Mouse (Mus musculus): ENCODE results near the gene Fer. TPM values are rescaled to one million over a fixed set of nuclear protein-coding genes. Genes with fewer than 3 reads are reported as not detected.

The Fer gene
- polyA plus RNA-seq, 1 experiment from 2014 or later = 28.6 TPM

DNA sequence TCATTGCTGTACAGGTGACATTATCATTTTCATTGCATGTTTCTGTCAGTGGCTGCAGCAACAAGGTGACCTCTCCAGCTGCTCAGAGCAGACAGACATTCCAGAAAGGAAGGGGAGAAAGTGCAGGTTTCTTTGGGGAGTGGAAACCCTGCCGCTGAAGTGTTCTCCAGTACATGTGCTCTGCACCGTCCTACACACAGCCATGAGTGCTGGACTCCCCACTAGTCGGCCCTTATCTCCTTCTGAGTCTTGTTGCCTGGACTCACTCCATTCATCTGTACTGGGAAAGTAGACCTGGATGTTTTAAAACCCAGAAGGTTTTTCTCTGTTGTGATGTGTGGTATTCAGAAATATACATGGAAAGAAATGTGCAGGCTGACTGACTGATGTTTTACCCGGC lies 109.3 kb downstream of the Fer start:
- 53% methylated on average over 4 of the region's 4 CpGs for WGBS

DNA sequence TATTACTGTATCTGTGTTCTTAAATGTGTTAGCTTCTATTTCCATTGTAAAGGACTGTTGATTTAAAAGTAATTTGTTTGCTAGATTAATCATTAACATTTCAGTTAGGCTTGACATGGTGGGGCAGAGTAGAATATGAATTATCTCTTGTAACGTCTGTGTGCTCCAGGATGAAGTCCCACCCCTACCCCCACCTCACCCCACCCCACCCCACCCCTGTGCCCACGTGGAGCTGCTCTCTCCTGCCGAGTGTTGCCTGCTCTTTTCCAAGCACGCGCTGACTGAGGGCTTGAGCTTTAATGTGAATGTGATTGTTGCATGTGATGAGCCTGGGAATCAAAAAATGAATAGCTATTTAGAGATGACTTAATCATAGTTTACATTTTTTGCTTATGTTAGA lies 110.9 kb downstream of the Fer start:
- Histone ChIP-seq H3K27me3 (replicated peaks; ENCODE audit: control insufficient read depth, insufficient read depth, low read length) (no peaks in the 10 kb centered on the region), H3K4me3 (ENCODE audit: low read depth, low read length) (no peak overlapping the region), H3K4me1 (replicated peaks; ENCODE audit: control insufficient read depth, insufficient read depth, low read length) (peaks cover 4% of the 10 kb centered on the region; the same call in 1 of the 2 replicates), H3K27ac (ENCODE audit: low read depth) (no peak overlapping the region), H3K4me2 (ENCODE audit: low read length) (no peak overlapping the region), H3K9ac (ENCODE audit: low read length) (no peak overlapping the region), H3K9me3 (ENCODE audit: control insufficient read depth, low read length) (no peaks in the 10 kb centered on the region), H3K36me3 (ENCODE audit: control insufficient read depth, insufficient read depth, low read length) (no peaks in the 10 kb centered on the region)
- no peak for DNase-seq (ENCODE audit: low spot score)
- WGBS = 50% methylated on average over 5 of the region's 5 CpGs
- no peak for ATAC-seq (replicated peaks; ENCODE audit: low FRiP score, low TSS enrichment, low read depth)

More for the DNA sequence above, 109.3 kb downstream of the Fer start:
- H3K27me3 ChIP-seq (replicated peaks; ENCODE audit: control insufficient read depth, insufficient read depth, low read length) = no peaks in the 10 kb centered on the region
- H3K9ac ChIP-seq (ENCODE audit: low read length) = no peak overlapping the region
- H3K4me3 ChIP-seq (ENCODE audit: low read depth, low read length) = no peak overlapping the region
- no peak overlapping the region for H3K4me2 ChIP-seq (ENCODE audit: low read length)
- no peak overlapping the region for H3K27ac ChIP-seq (ENCODE audit: low read depth)
- H3K36me3 ChIP-seq (ENCODE audit: control insufficient read depth, insufficient read depth, low read length) = no peaks in the 10 kb centered on the region
- H3K9me3 ChIP-seq (ENCODE audit: control insufficient read depth, low read length) = no peaks in the 10 kb centered on the region
- ATAC-seq (replicated peaks; ENCODE audit: low FRiP score, low TSS enrichment, low read depth) = no peak
- peaks cover 4% of the 10 kb centered on the region; the same call in 1 of the 2 replicates for H3K4me1 ChIP-seq (replicated peaks; ENCODE audit: control insufficient read depth, insufficient read depth, low read length)
- DNase-seq (ENCODE audit: low spot score) = no peak

DNA sequence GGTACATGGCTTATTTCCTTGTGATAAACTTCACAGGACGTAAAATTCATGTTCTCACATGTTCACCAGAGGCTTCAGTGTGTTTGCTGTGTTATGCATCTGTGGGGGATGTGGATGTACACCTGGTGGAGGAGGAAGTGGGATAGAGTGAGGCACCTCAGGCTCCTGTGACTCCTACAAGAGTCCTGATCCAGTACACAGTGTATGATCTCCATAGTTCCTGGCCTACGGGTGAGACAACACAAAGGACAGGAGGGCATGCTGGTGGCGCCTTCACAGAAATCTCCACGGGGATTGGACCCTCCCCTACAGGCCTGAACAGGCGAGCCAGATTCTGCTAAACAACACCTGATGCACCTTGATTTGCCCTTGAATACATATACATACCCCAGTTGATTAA lies 111.4 kb downstream of the Fer start:
- ATAC-seq (replicated peaks; ENCODE audit: low FRiP score, low TSS enrichment, low read depth) = no peak

DNA sequence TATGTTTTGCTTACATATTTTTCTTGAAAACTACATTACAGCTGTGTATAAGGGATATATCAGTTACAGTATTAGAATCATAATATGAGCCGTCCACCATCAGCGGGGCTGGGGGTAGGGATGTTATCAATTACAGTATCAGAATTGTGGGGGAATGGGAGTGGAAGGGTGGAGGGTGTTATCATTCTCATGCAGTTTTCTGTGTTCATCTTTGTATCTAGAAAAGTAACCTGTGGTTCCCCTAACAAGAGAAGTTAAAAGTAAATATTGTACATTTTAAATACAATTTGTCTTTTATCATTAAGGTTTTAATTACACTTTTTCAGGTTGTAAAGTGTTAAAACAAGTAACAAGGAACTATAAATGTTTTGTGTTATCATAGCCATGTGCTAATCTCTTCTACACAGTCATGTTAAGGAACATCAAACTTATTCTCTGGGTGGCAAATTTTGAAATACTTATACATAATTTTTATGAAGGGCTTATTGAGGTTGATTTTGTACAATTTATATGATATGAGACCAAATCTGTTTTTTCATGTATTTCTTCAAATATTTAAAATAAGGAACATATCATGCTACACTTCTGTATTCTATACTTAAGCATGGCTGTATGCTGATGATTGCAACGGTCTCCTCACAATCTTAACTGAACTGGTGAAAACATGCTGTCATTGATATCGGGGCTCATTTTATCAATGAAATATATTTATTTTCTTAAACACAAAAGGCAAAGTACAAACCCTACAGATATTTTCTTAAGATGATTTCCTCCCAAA lies 116.1 kb downstream of the Fer start:
- Histone ChIP-seq H3K4me1 (replicated peaks; ENCODE audit: control insufficient read depth, insufficient read depth, low read length) (no peaks in the 10 kb centered on the region), H3K27me3 (replicated peaks; ENCODE audit: control insufficient read depth, insufficient read depth, low read length) (no peaks in the 10 kb centered on the region), H3K4me3 (ENCODE audit: low read depth, low read length) (no peak overlapping the region), H3K36me3 (ENCODE audit: control insufficient read depth, insufficient read depth, low read length) (peaks cover 4% of the 10 kb centered on the region; the same call in 1 of the 2 replicates), H3K9ac (ENCODE audit: low read length) (no peak overlapping the region), H3K27ac (ENCODE audit: low read depth) (no peak overlapping the region), H3K9me3 (ENCODE audit: control insufficient read depth, low read length) (no peaks in the 10 kb centered on the region), H3K4me2 (ENCODE audit: low read length) (no peak overlapping the region)
- WGBS = 90% methylated on average over 4 of the region's 4 CpGs
- DNase-seq (ENCODE audit: low spot score) (no peak), ATAC-seq (replicated peaks; ENCODE audit: low FRiP score, low TSS enrichment, low read depth) (no peak)

More for the DNA sequence above, 111.4 kb downstream of the Fer start:
- no peak for DNase-seq (ENCODE audit: low spot score)
- Histone ChIP-seq H3K4me3 (ENCODE audit: low read depth, low read length) (no peak overlapping the region), H3K36me3 (ENCODE audit: control insufficient read depth, insufficient read depth, low read length) (no peaks in the 10 kb centered on the region), H3K4me2 (ENCODE audit: low read length) (no peak overlapping the region), H3K9me3 (ENCODE audit: control insufficient read depth, low read length) (no peaks in the 10 kb centered on the region), H3K27me3 (replicated peaks; ENCODE audit: control insufficient read depth, insufficient read depth, low read length) (no peaks in the 10 kb centered on the region), H3K9ac (ENCODE audit: low read length) (no peak overlapping the region), H3K27ac (ENCODE audit: low read depth) (no peak overlapping the region), H3K4me1 (replicated peaks; ENCODE audit: control insufficient read depth, insufficient read depth, low read length) (peaks cover 4% of the 10 kb centered on the region; the same call in 1 of the 2 replicates)
- WGBS = 91% methylated on average over 5 of the region's 5 CpGs

GRCm38 (mm10) chr17:63980167-63980566 lies 117.3 kb downstream of the Fer start:
- H3K27ac ChIP-seq (ENCODE audit: low read depth) = no peak overlapping the region
- H3K9ac ChIP-seq (ENCODE audit: low read length) = no peak overlapping the region
- ATAC-seq (replicated peaks; ENCODE audit: low FRiP score, low TSS enrichment, low read depth) = no peak
- H3K4me1 ChIP-seq (replicated peaks; ENCODE audit: control insufficient read depth, insufficient read depth, low read length) = no peaks in the 10 kb centered on the region
- H3K4me3 ChIP-seq (ENCODE audit: low read depth, low read length) = no peak overlapping the region
- H3K4me2 ChIP-seq (ENCODE audit: low read length) = no peak overlapping the region
- H3K9me3 ChIP-seq (ENCODE audit: control insufficient read depth, low read length) = no peaks in the 10 kb centered on the region
- no peaks in the 10 kb centered on the region for H3K27me3 ChIP-seq (replicated peaks; ENCODE audit: control insufficient read depth, insufficient read depth, low read length)
- H3K36me3 ChIP-seq (ENCODE audit: control insufficient read depth, insufficient read depth, low read length) = peaks cover 4% of the 10 kb centered on the region; the same call in 1 of the 2 replicates
- DNase-seq (ENCODE audit: low spot score) = no peak
- 88% methylated on average over 3 of the region's 3 CpGs for WGBS

- H3K36me3 ChIP-seq (ENCODE audit: control insufficient read depth, insufficient read depth, low read length) = no peaks in the 10 kb centered on the region
- no peaks in the 10 kb centered on the region for H3K27me3 ChIP-seq (replicated peaks; ENCODE audit: control insufficient read depth, insufficient read depth, low read length)
- no peaks in the 10 kb centered on the region for H3K4me1 ChIP-seq (replicated peaks; ENCODE audit: control insufficient read depth, insufficient read depth, low read length)
- H3K4me2 ChIP-seq (ENCODE audit: low read length) = no peak overlapping the region
- no peak overlapping the region for H3K9ac ChIP-seq (ENCODE audit: low read length)
- no peak overlapping the region for H3K4me3 ChIP-seq (ENCODE audit: low read depth, low read length)
- WGBS = 71% methylated on average over 2 of the region's 2 CpGs
- ATAC-seq (replicated peaks; ENCODE audit: low FRiP score, low TSS enrichment, low read depth) (no peak), DNase-seq (ENCODE audit: low spot score) (no peak)
- H3K9me3 ChIP-seq (ENCODE audit: control insufficient read depth, low read length) = no peaks in the 10 kb centered on the region
- H3K27ac ChIP-seq (ENCODE audit: low read depth) = no peak overlapping the region
Measured at GRCm38 (mm10) chr17:63988710-63989109, 125.8 kb downstream of the Fer start.

DNA sequence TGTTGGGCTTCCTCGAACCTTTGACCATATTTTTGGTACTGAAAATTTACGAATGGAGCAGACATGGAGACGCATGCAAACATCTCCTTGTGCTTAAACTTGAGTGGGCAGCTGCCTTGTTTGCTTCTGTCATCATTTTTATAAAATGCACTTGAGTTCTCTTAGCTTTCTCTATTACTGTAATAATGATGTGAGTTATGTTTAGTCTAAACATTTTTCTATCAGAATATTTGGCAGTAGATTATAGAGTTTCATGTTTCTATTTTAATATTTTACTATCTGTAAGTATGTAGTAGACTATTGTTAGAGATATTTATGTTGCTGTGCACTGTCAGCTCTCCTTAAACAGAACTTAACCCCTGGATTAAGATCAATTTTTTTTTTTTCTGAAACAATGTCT lies 128.3 kb downstream of the Fer start:
- 82% methylated on average over 3 of the region's 3 CpGs for WGBS
- Histone ChIP-seq H3K27ac (ENCODE audit: low read depth) (no peak overlapping the region), H3K4me1 (replicated peaks; ENCODE audit: control insufficient read depth, insufficient read depth, low read length) (no peaks in the 10 kb centered on the region), H3K36me3 (ENCODE audit: control insufficient read depth, insufficient read depth, low read length) (no peaks in the 10 kb centered on the region), H3K4me2 (ENCODE audit: low read length) (no peak overlapping the region), H3K4me3 (ENCODE audit: low read depth, low read length) (no peak overlapping the region), H3K27me3 (replicated peaks; ENCODE audit: control insufficient read depth, insufficient read depth, low read length) (no peaks in the 10 kb centered on the region), H3K9ac (ENCODE audit: low read length) (no peak overlapping the region), H3K9me3 (ENCODE audit: control insufficient read depth, low read length) (no peaks in the 10 kb centered on the region)
- DNase-seq (ENCODE audit: low spot score) = no peak
- no peak for ATAC-seq (replicated peaks; ENCODE audit: low FRiP score, low TSS enrichment, low read depth)

DNA sequence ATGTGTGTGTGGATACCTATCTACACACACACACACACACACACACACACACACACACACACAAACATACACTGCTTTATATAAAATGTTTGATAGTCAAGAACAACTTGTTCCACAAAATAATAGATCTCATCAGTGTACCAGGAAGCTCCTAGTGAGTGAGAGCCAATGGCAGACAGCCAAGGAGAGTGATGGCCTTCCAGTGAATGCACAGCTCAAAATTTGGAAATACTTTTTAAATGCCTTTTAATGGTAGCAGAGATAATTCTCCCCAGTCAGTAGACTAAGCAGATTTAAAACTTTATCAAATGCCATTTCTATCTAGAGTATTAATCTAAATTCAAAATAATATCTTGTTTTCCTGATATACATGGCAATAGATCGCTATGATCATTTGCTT lies 133.1 kb downstream of the Fer start:
- Histone ChIP-seq H3K4me1 (replicated peaks; ENCODE audit: control insufficient read depth, insufficient read depth, low read length) (no peaks in the 10 kb centered on the region), H3K4me3 (ENCODE audit: low read depth, low read length) (no peak overlapping the region), H3K36me3 (ENCODE audit: control insufficient read depth, insufficient read depth, low read length) (no peaks in the 10 kb centered on the region), H3K27ac (ENCODE audit: low read depth) (no peak overlapping the region), H3K4me2 (ENCODE audit: low read length) (no peak overlapping the region), H3K9me3 (ENCODE audit: control insufficient read depth, low read length) (no peaks in the 10 kb centered on the region), H3K27me3 (replicated peaks; ENCODE audit: control insufficient read depth, insufficient read depth, low read length) (no peaks in the 10 kb centered on the region), H3K9ac (ENCODE audit: low read length) (no peak overlapping the region)
- DNase-seq (ENCODE audit: low spot score) = no peak
- 96% methylated on average over 1 of the region's 1 CpGs for WGBS
- no peak for ATAC-seq (replicated peaks; ENCODE audit: low FRiP score, low TSS enrichment, low read depth)

DNA sequence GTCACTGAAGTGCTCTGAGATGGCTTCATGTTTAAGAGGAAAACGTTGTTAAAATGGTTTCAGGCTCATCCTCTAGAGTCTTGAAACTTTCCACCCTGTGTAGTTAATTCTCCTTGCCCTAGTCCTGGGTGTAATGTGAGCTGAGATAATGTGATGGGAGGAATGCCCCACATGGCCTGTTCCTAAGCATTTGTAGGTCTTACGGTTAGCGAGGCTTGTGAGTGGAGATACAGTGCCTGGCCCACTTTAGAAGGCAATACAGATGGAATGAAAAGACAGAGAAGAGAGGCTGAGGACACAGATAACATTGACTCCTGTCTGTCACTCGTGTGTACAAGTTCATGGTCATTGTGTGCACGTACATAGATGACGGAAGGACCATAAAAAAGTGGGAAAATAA lies 134.8 kb downstream of the Fer start:
- Histone ChIP-seq H3K9me3 (ENCODE audit: control insufficient read depth, low read length) (no peaks in the 10 kb centered on the region), H3K36me3 (ENCODE audit: control insufficient read depth, insufficient read depth, low read length) (no peaks in the 10 kb centered on the region), H3K4me2 (ENCODE audit: low read length) (no peak overlapping the region), H3K4me3 (ENCODE audit: low read depth, low read length) (no peak overlapping the region), H3K9ac (ENCODE audit: low read length) (no peak overlapping the region), H3K27me3 (replicated peaks; ENCODE audit: control insufficient read depth, insufficient read depth, low read length) (no peaks in the 10 kb centered on the region), H3K4me1 (replicated peaks; ENCODE audit: control insufficient read depth, insufficient read depth, low read length) (no peaks in the 10 kb centered on the region), H3K27ac (ENCODE audit: low read depth) (no peak overlapping the region)
- 84% methylated on average over 6 of the region's 6 CpGs for WGBS
- ATAC-seq (replicated peaks; ENCODE audit: low FRiP score, low TSS enrichment, low read depth) = no peak
- DNase-seq (ENCODE audit: low spot score) = no peak

All from intestine, embryonic 14.5 days (tissue).